Mouse (Mus musculus) right cerebral cortex, adult 2 months (tissue): ENCODE results near the gene Gm8677.
"Not testable (repeated sequence)": the region's sequence is repeated elsewhere in the genome, so short reads cannot be mapped to it uniquely, and the experiment has no call there.

Experiments
- DNase-seq, 2 experiments: peaks; one replicate each; pipeline ENCODE4 v3.0.0; 2021 to 2022; ENCODE audit warnings: low spot score in 2 of 2

The Gm8677 gene

DNA sequence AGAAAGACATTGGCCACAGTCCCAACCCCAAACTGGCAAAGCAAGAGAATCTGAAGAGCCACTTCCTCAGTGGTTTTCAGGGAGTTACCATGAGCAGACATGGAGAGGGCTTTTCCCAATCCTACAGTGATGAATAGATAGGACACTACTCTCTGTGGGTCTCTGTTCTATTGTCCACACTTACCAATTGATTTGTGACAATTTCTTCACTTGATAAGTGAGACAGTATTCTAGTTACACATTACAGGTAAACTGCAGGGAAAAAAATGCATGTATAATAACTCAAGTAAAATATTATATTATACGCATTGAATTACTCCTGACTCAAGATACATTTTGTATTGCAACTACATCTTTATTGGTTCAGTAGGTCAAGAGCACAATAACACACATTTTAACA is at the start of gene Gm8677:
Gm8677 (minus strand) TSS at position 101 of the 400 bp plus-strand sequence.
- not testable (repeated sequence) for DNase-seq

DNA sequence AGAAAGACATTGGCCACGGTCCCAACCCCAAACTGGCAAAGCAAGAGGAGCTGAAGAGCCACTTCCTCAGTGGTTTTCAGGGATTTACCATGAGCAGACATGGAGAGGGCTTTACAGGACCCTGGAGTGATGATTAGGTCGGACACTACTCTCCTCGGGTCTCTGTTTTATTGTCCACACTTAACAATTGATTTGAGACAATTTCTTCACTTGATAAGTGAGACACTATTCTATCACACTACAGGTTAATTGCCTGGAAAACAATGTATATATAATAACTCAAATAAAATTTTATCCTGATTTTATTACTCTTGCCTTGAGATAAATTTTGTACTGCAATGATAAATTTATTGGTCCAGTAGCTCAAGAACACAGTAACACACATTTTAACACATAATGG is 30.6 kb upstream of the Gm8677 start, which contains the start of gene Gm4201:
Gm4201 (minus strand) TSS at position 101 of the 400 bp plus-strand sequence.
- not testable (repeated sequence) for DNase-seq

DNA sequence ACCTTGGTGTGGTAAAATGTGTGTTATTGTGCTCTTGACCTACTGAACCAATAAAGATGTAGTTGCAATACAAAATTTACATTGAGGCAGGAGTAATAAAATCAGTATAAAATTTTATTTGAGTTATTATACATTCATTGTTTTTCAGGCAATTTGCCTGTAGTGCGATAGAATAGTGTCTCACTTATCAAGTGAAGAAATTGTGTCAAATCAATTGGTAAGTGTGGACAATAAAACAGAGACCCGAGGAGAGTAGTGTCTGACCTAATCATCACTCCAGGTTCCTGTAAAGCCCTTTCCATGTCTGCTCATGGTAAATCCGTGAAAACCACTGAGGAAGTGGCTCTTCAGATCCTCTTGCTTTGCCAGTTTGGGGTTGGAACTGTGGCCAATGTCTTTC is 12.0 kb downstream of the Gm8677 start, which contains the start of gene Vmn1r152:
Vmn1r152 (plus strand) TSS at position 301 of the 400 bp plus-strand sequence.
- DNase-seq: not testable (repeated sequence)

DNA sequence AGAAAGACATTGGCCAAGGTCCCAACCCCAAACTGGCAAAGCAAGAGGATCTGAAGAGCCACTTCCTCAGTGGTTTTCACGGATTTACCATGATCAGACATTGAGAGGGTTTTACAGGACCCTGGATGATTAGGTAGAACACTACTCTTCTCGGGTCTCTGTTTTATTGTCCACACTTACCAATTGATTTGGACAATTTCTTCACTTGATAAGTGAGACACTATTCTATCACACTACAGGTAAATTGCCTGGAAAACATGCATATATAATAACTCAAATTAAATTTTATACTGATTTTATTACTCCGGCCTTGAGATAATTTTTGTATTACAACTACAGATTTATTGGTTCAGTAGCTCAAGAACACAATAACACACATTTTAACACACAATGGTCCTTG is 35.1 kb downstream of the Gm8677 start, which contains the start of gene Vmn1r151:
Vmn1r151 (minus strand) TSS at position 101 of the 400 bp plus-strand sequence.
- not testable (repeated sequence) for DNase-seq
